Mouse (Mus musculus) kidney, embryonic 14.5 days (tissue): ENCODE data around the gene Slc25a42. TPM values are rescaled to one million over a fixed set of nuclear protein-coding genes. Genes with fewer than 3 reads are reported as not detected.
"Not testable (repeated sequence)": the region's sequence is repeated elsewhere in the genome, so short reads cannot be mapped to it uniquely, and the experiment has no call there.

Experiments
- ATAC-seq: fragments of 200-750 bp; cut with Nextera tagmentation; 2 replicates; pipeline ENCODE4 v1.8.0; 2017; ENCODE audit warnings: moderate number of reproducible peaks, mild to moderate bottlenecking, moderate TSS enrichment, moderate library complexity; ENCODE audit not compliant: low FRiP score, low TSS enrichment
- H3K27ac ChIP-seq: fragments of 300-500 bp; sonication (generic); 2 replicates; pipeline ENCODE4 v1.5.1; 2014; ENCODE audit warnings: low read depth, mild to moderate bottlenecking, low read length, moderate library complexity, mixed read lengths
- H3K27me3 ChIP-seq: fragments of 300-500 bp; sonication (generic); 2 replicates; pipeline ENCODE4 v1.6.1; 2014; ENCODE audit warnings: mild to moderate bottlenecking, low read length; ENCODE audit not compliant: control insufficient read depth, insufficient read depth
- H3K36me3 ChIP-seq: fragments of 300-500 bp; sonication (generic); 2 replicates; pipeline ENCODE4 v1.6.1; 2014; ENCODE audit warnings: low read length, mixed read lengths; ENCODE audit not compliant: control insufficient read depth, insufficient read depth
- H3K4me1 ChIP-seq: fragments of 300-500 bp; sonication (generic); 2 replicates; pipeline ENCODE4 v1.6.1; 2014; ENCODE audit warnings: low read length, mixed read lengths; ENCODE audit not compliant: control insufficient read depth, insufficient read depth
- H3K4me2 ChIP-seq: fragments of 300-500 bp; sonication (generic); replicated peaks from 2 replicates; pipeline ENCODE4 v1.6.1; 2014; ENCODE audit warnings: low read depth, mild to moderate bottlenecking, low read length
- H3K4me3 ChIP-seq: fragments of 300-500 bp; sonication (generic); 2 replicates; pipeline ENCODE4 v1.5.1; 2014; ENCODE audit warnings: mild to moderate bottlenecking, low read length
- H3K9ac ChIP-seq: fragments of 300-500 bp; sonication (generic); 2 replicates; pipeline ENCODE4 v1.6.1; 2014; ENCODE audit warnings: low read depth, mild to moderate bottlenecking, low read length, moderate library complexity
- H3K9me3 ChIP-seq: fragments of 300-500 bp; sonication (generic); 2 replicates; pipeline ENCODE4 v1.6.1; 2016; ENCODE audit warnings: low read length; ENCODE audit not compliant: control insufficient read depth
- WGBS: fragments of 180-500 bp; shearing (Covaris S2); extraction: QIAGEN DNeasy Blood & Tissue Kit; methylation state at CpG from one replicate; pipeline ENCODE4 v1.1.7; 2014; 5-methylcytosine and 5-hydroxymethylcytosine counted together
- polyA plus RNA-seq: library from polyadenylated mRNA; unstranded; fragments of >200 nt; fragmentation: Nextera tagmentation; extraction: Ambion mirVana; gene quantifications from 2 replicates; pipeline ENCODE4 v1.2.1, GENCODE M21; 2014

Slc25a42 gene
- polyA plus RNA-seq, 1 experiment from 2014 or later = 3.0 TPM

DNA sequence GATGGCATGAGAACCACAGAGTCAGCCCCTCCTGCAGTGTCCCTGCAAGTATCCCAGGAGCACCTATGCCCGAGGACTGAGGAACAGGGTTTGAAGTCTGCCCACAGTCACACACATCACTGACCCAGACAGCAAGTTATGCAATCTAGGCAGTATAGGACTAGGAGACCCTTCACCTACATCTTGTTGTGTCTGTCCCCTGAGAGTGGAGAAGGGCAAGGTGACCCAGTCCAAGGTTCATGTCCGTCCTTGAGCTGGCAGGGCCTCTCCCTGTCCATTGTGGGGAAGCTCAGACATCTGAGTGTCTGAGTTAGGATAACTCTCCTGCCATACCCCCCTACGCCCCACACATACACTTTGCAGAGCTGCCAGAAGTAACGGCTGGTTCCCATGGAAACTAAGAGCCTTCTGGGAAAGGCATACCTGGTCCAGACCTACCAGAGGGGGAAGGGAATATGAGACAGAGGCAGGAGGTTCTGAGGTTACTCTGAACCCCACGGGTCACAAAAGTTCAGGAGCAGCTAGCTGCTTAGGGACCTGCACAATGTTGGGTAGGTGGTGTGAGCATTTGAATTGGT, 7.1 kb upstream of the Slc25a42 start:
- Histone ChIP-seq H3K9me3 (no peaks in the 10 kb centered on the region), H3K36me3 (peaks cover 22% of the 10 kb centered on the region), H3K27ac (no peak overlapping the region), H3K4me2 (no peak overlapping the region), H3K4me3 (no peak overlapping the region), H3K4me1 (no peaks in the 10 kb centered on the region), H3K9ac (no peak overlapping the region), H3K27me3 (no peaks in the 10 kb centered on the region)
- WGBS = 58% methylated on average over 5 of the region's 5 CpGs
- no peak for ATAC-seq

DNA sequence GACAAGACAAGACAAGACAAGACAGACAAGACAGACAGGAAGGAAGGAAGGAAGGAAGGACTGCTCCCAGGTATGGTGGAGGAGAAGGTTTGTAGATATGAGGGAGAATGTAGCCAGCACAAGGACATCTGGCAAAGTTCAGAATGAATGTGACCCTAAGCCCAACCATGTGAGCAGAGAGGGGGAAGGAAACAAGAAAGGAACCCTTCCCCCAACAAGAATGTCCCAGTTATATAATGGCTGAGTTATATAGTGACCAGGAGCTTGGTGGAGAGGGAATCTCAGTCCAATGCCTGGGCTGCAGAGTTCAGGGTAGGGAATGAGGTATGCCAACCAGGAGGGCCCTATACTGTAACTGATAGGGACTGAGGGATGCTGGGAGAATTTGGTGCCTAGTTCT, 5.3 kb upstream of the Slc25a42 start:
- Histone ChIP-seq H3K4me2 (no peak overlapping the region), H3K27me3 (no peaks in the 10 kb centered on the region), H3K36me3 (peaks cover 9% of the 10 kb centered on the region), H3K27ac (no peak overlapping the region), H3K4me3 (no peak overlapping the region), H3K9ac (no peak overlapping the region), H3K9me3 (no peaks in the 10 kb centered on the region), H3K4me1 (no peaks in the 10 kb centered on the region)
- ATAC-seq = no peak

DNA sequence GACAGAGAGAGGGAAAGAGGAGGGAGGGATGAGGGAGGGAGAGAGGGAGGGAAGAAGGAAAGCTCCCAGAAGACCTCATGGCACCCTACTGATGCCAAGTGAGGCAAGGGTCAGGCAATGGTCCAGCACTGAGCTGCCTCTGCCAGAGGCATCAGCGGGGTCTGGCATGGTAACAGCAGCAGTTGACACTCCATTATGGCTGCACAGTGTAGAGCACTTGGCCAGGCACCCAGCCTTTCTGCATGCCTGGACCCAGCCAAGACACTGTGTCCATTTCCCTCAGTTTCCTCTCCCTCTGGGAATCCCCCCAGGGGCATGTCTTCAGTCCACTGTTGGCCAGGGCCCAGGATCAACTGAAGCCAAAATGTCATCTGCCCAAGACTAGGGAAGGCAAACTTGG, 4.5 kb upstream of the Slc25a42 start:
- H3K9ac ChIP-seq = no peak overlapping the region
- 79% methylated on average over 1 of the region's 1 CpGs for WGBS
- H3K4me2 ChIP-seq = no peak overlapping the region
- H3K36me3 ChIP-seq = 0 out of 2 replicates have a peak, but pooled peaks cover under 1% of the 10 kb centered on the region
- no peaks in the 10 kb centered on the region for H3K9me3 ChIP-seq
- no peaks in the 10 kb centered on the region for H3K27me3 ChIP-seq
- 0 out of 2 replicates have a peak, but pooled peaks cover 1% of the 10 kb centered on the region for H3K4me1 ChIP-seq
- no peak for ATAC-seq
- H3K27ac ChIP-seq = no peak overlapping the region
- H3K4me3 ChIP-seq = no peak overlapping the region

DNA sequence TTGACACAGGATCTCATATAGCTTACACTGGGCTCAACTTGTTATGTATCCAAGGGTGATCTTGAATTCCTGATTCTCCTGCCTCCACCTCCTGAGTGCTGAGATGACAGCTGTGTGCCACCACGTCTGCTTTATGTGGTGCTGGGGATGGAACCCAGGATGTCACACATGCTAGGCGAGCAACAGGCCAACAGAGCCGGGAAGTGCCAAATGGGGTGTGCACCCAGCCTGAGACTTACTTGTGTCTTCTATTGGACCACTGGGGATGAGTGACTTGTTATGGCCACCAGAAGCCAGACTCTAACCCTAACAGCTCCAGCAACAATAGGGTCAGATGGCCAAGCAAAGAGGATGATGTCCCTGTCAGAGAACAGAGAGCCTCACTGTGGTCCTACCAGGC, 4.1 kb upstream of the Slc25a42 start:
- H3K9ac ChIP-seq, H3K27ac ChIP-seq, H3K4me1 ChIP-seq, H3K4me2 ChIP-seq, H3K4me3 ChIP-seq, H3K9me3 ChIP-seq, H3K36me3 ChIP-seq, H3K27me3 ChIP-seq, ATAC-seq: not testable (repeated sequence)
- 69% methylated on average over 3 of the region's 3 CpGs for WGBS

DNA sequence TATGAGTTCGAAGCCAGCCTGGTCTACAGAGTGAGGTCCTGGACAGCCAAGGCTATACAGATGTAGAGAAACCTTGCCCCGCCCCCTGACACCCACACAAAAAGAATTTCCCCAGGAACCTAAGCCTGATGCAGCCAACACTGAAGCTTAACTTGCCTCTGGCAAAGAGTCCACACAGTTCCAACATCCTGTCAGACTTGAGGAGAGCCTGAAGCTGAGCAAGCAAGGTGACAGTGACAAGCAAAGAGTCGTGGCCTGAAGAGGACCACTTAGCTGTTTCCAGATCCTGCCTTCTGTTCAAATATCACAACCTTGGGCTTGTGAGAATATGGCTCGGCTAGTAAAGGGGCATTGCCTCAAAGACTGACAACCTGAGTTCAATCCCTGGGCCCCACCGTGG, 3.0 kb upstream of the Slc25a42 start:
- ATAC-seq = no peak
- H3K27ac ChIP-seq = no peak overlapping the region
- H3K4me3 ChIP-seq = no peak overlapping the region
- no peak overlapping the region for H3K4me2 ChIP-seq
- H3K36me3 ChIP-seq = no peaks in the 10 kb centered on the region
- no peaks in the 10 kb centered on the region for H3K9me3 ChIP-seq
- no peaks in the 10 kb centered on the region for H3K27me3 ChIP-seq
- 77% methylated on average over 5 of the region's 5 CpGs for WGBS
- peaks cover 11% of the 10 kb centered on the region; the same call in 1 of the 2 replicates for H3K4me1 ChIP-seq
- H3K9ac ChIP-seq = no peak overlapping the region

DNA sequence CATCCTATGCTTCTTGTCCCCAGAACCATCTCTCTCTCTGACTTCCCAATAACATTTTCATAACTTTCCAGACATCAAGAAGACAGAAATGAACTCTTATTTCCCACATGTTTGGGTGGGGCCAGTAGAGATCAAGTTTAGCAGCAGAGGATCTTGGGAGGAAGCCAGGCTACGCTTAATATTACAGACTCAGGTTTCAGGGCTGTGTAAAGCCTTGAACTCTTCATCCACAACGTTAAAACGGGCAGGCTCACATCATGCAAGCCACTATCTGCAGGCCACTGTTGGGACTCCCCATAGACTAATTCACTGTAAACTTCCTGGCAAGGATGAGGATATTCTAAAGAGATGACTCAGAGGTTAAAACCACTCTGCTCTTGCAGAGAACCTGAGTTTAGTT, 2.3 kb upstream of the Slc25a42 start:
- Histone ChIP-seq H3K4me3 (no peak overlapping the region), H3K9me3 (no peaks in the 10 kb centered on the region), H3K36me3 (no peaks in the 10 kb centered on the region), H3K4me2 (no peak overlapping the region), H3K9ac (no peak overlapping the region), H3K4me1 (peaks cover 12% of the 10 kb centered on the region; the same call in 1 of the 2 replicates), H3K27me3 (no peaks in the 10 kb centered on the region), H3K27ac (no peak overlapping the region)
- ATAC-seq = no peak
- 74% methylated on average over 3 of the region's 3 CpGs for WGBS

DNA sequence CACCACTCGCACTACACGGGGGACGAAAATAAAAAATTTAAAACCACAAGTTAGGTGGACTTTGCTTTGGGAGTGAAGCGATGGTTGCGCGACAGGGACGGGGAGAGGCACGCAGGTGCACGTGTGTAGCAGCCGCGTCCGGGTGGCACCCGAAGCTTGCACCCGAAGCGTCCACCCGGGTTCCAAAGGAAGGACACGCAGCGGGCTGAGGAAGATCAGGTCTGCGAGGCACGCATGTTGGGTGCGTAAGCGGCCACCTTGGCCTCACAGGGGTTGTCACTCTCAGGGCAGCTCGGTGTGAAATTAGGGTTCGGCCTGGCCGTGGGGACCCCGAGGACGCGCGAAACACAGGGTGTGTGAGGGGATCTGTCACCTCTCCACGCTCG, 386 bp downstream of the Slc25a42 start:
- no peaks in the 10 kb centered on the region for H3K27me3 ChIP-seq
- 1% methylated on average over 31 of the region's 31 CpGs for WGBS
- peak overlapping the region; percentile 72 for H3K9ac ChIP-seq
- peak overlapping the region; percentile 98 for H3K4me2 ChIP-seq
- peaks cover 12% of the 10 kb centered on the region; the same call in 1 of the 2 replicates for H3K4me1 ChIP-seq
- no peak for ATAC-seq
- H3K36me3 ChIP-seq = no peaks in the 10 kb centered on the region
- H3K9me3 ChIP-seq = no peaks in the 10 kb centered on the region
- H3K4me3 ChIP-seq = peak overlapping the region; percentile 68
- H3K27ac ChIP-seq = no peak overlapping the region

DNA sequence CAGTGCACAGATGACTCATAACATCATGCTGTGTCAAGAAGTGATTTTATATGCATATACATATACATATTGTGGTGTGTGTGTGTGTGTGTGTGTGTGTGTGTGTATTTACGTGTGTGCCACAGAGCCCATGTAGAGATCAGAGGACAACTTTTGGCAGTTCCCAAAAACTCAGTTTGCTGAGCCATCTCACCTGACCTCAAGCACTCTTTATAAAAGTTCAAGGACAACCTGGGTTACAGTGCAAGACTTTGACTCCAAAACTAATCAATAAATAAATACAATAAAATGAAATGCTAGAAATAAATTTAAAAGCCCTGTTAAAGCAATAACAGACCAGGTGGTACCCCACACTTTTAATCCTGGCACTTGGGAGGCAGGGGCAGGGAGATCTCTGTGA, 830 bp downstream of the Slc25a42 start:
- H3K9me3 ChIP-seq = no peaks in the 10 kb centered on the region
- H3K36me3 ChIP-seq = no peaks in the 10 kb centered on the region
- H3K27ac ChIP-seq = no peak overlapping the region
- H3K4me1 ChIP-seq = peaks cover 12% of the 10 kb centered on the region; the same call in 1 of the 2 replicates
- H3K9ac ChIP-seq = peak overlapping the region; percentile 72
- ATAC-seq = no peak
- 81% methylated on average over 1 of the region's 1 CpGs for WGBS
- peak overlapping the region; percentile 98 for H3K4me2 ChIP-seq
- H3K4me3 ChIP-seq = peak overlapping the region; percentile 68
- H3K27me3 ChIP-seq = no peaks in the 10 kb centered on the region

DNA sequence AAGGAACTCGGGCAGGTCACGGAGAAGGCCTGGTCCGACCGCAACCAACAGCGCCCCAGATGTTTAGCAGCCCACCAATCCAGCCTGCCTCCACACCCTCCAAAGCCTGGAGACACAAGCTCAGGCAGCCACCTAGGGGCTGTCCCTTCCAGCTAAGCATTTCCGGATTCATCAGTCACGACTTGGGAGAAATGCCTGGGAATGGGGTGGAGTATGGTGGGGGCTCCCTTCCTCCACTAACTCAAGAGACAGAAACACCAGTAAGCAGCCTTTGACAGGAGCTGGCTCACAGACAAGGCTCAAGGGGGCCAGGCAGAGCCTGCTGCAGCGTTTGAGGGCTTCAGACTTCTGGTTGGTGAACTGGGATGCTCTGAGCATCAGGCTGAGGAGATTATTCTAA, 1.6 kb downstream of the Slc25a42 start:
- Histone ChIP-seq H3K4me1 (peaks cover 12% of the 10 kb centered on the region; the same call in 1 of the 2 replicates), H3K9ac (no peak overlapping the region), H3K27me3 (no peaks in the 10 kb centered on the region), H3K4me2 (no peak overlapping the region), H3K27ac (no peak overlapping the region), H3K36me3 (no peaks in the 10 kb centered on the region), H3K4me3 (no peak overlapping the region), H3K9me3 (no peaks in the 10 kb centered on the region)
- no peak for ATAC-seq
- WGBS = 12% methylated on average over 8 of the region's 8 CpGs
